Mouse (Mus musculus): Measurements from ENCODE around the gene Dab2ip.

DNA sequence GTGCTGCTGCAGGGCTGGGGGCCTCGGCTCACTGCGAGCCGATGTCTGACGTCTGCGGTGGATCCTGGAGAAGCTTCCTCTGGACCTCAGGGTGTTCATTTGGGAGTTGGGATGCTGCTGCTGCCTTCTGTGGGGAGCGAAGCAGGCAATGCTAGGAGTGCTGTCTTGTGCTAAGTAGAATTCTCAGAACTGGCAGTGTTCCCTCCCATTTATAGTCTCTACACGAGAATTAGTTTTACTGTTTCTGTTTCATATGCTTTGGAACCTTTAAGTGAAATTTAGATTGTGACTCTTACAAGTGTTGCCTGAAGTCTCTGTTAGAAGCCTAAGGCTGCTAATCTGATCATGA, 138.1 kb downstream of the Dab2ip start:
- TF ChIP-seq CTCF (IDR thresholded peaks at IDR 0.05; ENCODE audit: control insufficient read depth, insufficient read depth, insufficient replicate concordance, low read depth, low read length) (no peak), POLR2A (IDR thresholded peaks at IDR 0.05; ENCODE audit: control insufficient read depth, low read depth, low read length) (no peak)

Measured in testis, adult 2 months (tissue).